Mouse (Mus musculus) intestine, embryonic 15.5 days (tissue): ENCODE results near the gene Rps3a1. TPM values are rescaled to one million over a fixed set of nuclear protein-coding genes. Genes with fewer than 3 reads are reported as not detected.

ENCODE experiments used
- polyA plus RNA-seq: library from polyadenylated mRNA; unstranded; fragments of >200 nt; fragmentation: Nextera tagmentation; extraction: Ambion mirVana; gene quantifications from 2 replicates; pipeline ENCODE4 v1.2.1, GENCODE M21; 2015

Gene Rps3a1
- polyA plus RNA-seq, 1 experiment from 2014 or later: 1,419 TPM

Other genes with a start within 250 kb of the Rps3a1 start
- 41.6 and 43.6 TPM in 2 replicates for gene Sh3d19, start 171.6 kb downstream of the Rps3a1 start, polyA plus RNA-seq
- gene Prss48, start 140.2 kb downstream of the Rps3a1 start, polyA plus RNA-seq: 0.15 and 0.47 TPM in 2 replicates
- gene Lrba, start 82.0 kb upstream of the Rps3a1 start, polyA plus RNA-seq: 6.1 and 6.6 TPM in 2 replicates